Mouse (Mus musculus): ENCODE measurements around the gene Cracr2a.

DNA sequence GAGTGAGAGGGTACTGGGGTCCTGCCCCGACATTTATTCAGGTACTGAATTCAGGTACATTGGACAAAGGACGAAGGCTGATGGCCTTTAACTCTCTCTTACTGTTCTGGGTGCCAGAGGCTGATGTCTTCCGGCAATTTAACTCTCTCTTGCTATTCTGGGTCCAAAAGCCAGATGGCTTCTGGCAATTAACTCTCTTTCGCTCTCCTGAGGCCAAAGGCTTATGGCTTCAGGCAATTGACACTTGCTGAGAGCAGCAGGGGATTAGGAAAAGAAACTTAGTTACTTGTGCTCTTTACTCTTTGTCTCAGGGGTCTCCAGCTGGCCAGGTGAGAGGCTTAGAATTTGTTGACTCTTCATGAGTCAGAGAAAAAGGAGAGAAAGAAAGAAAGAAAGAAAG, 94.8 kb downstream of the Cracr2a start:
- TF ChIP-seq POLR2A (IDR thresholded peaks at IDR 0.05; ENCODE audit: insufficient read depth, low read depth, low read length) (no peak), CTCF (IDR thresholded peaks at IDR 0.05; ENCODE audit: insufficient read depth, low read depth, low read length) (no peak)

Measured in olfactory bulb, adult 2 months (tissue).